Mouse (Mus musculus): ENCODE measurements at regions not wholly inside any gene's neighbourhood (a gene's known extent, or its start where the extent isn't known, plus 50 kb on each side); places are given as distances from the start of the nearest gene placed in this dataset.

DNA sequence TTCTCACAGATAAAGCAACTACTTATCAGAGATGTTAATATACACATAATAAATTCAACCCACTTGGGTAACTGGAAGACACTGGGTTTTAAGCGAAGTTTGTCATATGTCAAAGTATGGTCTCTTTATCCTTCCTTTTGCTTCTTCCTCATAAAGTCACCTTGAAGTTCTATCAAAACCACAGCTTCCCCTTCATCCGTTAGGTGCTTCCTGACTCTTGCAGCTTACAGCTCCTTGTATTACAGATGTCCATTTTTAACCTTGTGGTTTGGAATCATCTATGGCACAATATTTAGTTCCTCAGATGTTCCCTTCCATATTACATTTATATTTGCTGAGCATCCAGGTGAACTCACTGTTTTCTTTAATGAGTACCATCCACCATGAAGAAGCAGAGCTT, 787.0 kb downstream of the Rab28 start:
- Histone ChIP-seq H3K27ac (ENCODE audit: control insufficient read depth, low read depth, low read length) (no peak overlapping the region), H3K9me3 (replicated peaks; ENCODE audit: insufficient read depth, low read length) (no peaks in the 10 kb centered on the region), H3K36me3 (ENCODE audit: control insufficient read depth in 1 of 2, insufficient read depth in 2 of 2, low read length in 2 of 2) (no peaks in the 10 kb centered on the region), H3K9ac (ENCODE audit: control insufficient read depth, low read depth, low read length, poor library complexity, severe bottlenecking) (no peak overlapping the region), H3K4me1 (ENCODE audit: control insufficient read depth in 1 of 2, insufficient read depth in 2 of 2, low read length in 2 of 2) (no peaks in the 10 kb centered on the region), H3K27me3 (ENCODE audit: control insufficient read depth in 1 of 2, insufficient read depth in 2 of 2, low read length in 2 of 2) (no peaks in the 10 kb centered on the region), H3K4me3 (ENCODE audit: control insufficient read depth in 1 of 2, insufficient read depth in 1 of 2, low read depth in 2 of 2, low read length in 2 of 2) (no peak overlapping the region), H3K79me2 (ENCODE audit: control insufficient read depth, insufficient read depth, low read length, poor library complexity) (no peaks in the 10 kb centered on the region)
- no peak for DNase-seq (ENCODE audit: low read depth, low spot score)
- TF ChIP-seq USF1 (IDR thresholded peaks at IDR 0.05; ENCODE audit: low read depth, low read length) (no peak), MYC (IDR thresholded peaks at IDR 0.05; ENCODE audit: low read depth, low read length) (no peak), NELFE (IDR thresholded peaks at IDR 0.05; ENCODE audit: low read depth, low read length) (no peak), UBTF (IDR thresholded peaks at IDR 0.05; ENCODE audit: borderline replicate concordance, insufficient read depth, low read depth, low read length) (no peak), MAZ (IDR thresholded peaks at IDR 0.05; ENCODE audit: low read depth, low read length) (no peak)

DNA sequence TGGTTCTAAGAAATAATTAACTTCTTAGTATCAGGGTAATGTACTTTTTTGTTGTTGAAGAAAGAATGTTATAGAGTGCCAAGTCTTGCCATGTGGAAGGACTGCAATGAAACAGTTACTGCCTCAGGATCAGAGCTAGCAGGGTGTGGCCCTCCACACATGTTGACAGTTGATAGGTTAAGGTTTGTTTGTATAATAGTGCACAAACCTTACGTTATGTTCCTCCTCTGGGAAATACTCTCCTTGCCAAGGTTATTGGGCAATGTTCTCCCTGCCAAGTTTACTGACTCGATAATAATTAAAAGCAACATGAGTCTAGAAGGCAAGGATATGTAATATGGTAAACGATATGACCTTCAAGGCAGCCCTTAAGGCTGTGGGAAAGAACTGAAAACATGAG, 799.2 kb downstream of the Rab28 start:
- Histone ChIP-seq H3K9ac (ENCODE audit: control insufficient read depth, low read depth, low read length, poor library complexity, severe bottlenecking) (no peak overlapping the region), H3K27ac (ENCODE audit: control insufficient read depth, low read depth, low read length) (no peak overlapping the region), H3K4me1 (ENCODE audit: control insufficient read depth in 1 of 2, insufficient read depth in 2 of 2, low read length in 2 of 2) (no peaks in the 10 kb centered on the region), H3K9me3 (replicated peaks; ENCODE audit: insufficient read depth, low read length) (no peaks in the 10 kb centered on the region), H3K79me2 (ENCODE audit: control insufficient read depth, insufficient read depth, low read length, poor library complexity) (no peaks in the 10 kb centered on the region), H3K36me3 (ENCODE audit: control insufficient read depth in 1 of 2, insufficient read depth in 2 of 2, low read length in 2 of 2) (no peaks in the 10 kb centered on the region), H3K27me3 (ENCODE audit: control insufficient read depth in 1 of 2, insufficient read depth in 2 of 2, low read length in 2 of 2) (no peaks in the 10 kb centered on the region), H3K4me3 (ENCODE audit: control insufficient read depth in 1 of 2, insufficient read depth in 1 of 2, low read depth in 2 of 2, low read length in 2 of 2) (no peak overlapping the region)
- no peak for DNase-seq (ENCODE audit: low read depth, low spot score)
- no peak for TF ChIP-seq ZC3H11A (IDR thresholded peaks at IDR 0.05; ENCODE audit: low read depth, low read length)
- TF ChIP-seq TCF12 (IDR thresholded peaks at IDR 0.05; ENCODE audit: low read depth, low read length): no peak
- TF ChIP-seq UBTF (IDR thresholded peaks at IDR 0.05; ENCODE audit: borderline replicate concordance, insufficient read depth, low read depth, low read length): no peak
- no peak for TF ChIP-seq SIN3A (IDR thresholded peaks at IDR 0.05; ENCODE audit: low read length)
- no peak for TF ChIP-seq POLR2AphosphoS5 (IDR thresholded peaks at IDR 0.05; ENCODE audit: borderline replicate concordance, low read depth, low read length)
- TF ChIP-seq MAFK (IDR thresholded peaks at IDR 0.05; ENCODE audit: borderline replicate concordance, low read depth, low read length): no peak
- TF ChIP-seq MAZ (IDR thresholded peaks at IDR 0.05; ENCODE audit: low read depth, low read length): no peak
- no peak for TF ChIP-seq POLR2AphosphoS2 (IDR thresholded peaks at IDR 0.05; ENCODE audit: low read length)
- TF ChIP-seq TAL1 (IDR thresholded peaks at IDR 0.05; ENCODE audit: low read length): no peak
- no peak for TF ChIP-seq EP300 (IDR thresholded peaks at IDR 0.05; ENCODE audit: low read depth in 1 of 2, low read length in 2 of 2)
- no peak for TF ChIP-seq RAD21 (IDR thresholded peaks at IDR 0.05; ENCODE audit: low read depth, low read length)
- no peak for TF ChIP-seq KAT2A (conservative IDR thresholded peaks at IDR 0.05; ENCODE audit: low read depth, low read length)

DNA sequence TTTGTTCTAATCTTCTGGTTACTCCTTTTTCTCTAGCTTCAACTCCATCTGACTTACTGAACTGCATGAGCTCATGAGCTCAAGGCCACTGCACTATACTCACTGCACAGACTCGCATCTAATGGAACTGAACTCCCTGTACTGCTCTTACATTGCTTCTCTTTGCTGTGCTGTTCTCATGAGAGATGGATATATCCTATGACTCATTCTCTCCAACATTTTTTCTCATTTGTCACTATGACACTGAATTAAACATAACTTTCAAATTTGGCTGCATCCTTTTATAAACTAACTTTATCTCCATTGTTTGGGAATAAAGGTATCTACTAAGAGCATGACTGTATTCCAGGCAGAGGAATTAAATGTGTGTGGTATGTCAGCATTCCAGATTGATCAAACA, 806.2 kb downstream of the Rab28 start:
- H3K4me1 ChIP-seq (ENCODE audit: control insufficient read depth in 1 of 2, insufficient read depth in 2 of 2, low read length in 2 of 2): no peaks in the 10 kb centered on the region
- H3K79me2 ChIP-seq (ENCODE audit: control insufficient read depth, insufficient read depth, low read length, poor library complexity): no peaks in the 10 kb centered on the region
- TF ChIP-seq TBP (IDR thresholded peaks at IDR 0.05; ENCODE audit: low read depth, low read length) (no peak), NRF1 (IDR thresholded peaks at IDR 0.05; ENCODE audit: insufficient read depth, low read depth, low read length, poor library complexity, severe bottlenecking) (no peak), CHD2 (IDR thresholded peaks at IDR 0.05; ENCODE audit: low read length) (no peak), MEF2A (IDR thresholded peaks at IDR 0.05; ENCODE audit: extremely low read depth, insufficient replicate concordance, low read depth, low read length, poor library complexity, severe bottlenecking) (no peak), NELFE (IDR thresholded peaks at IDR 0.05; ENCODE audit: low read depth, low read length) (no peak), POLR2A (IDR thresholded peaks at IDR 0.05; ENCODE audit: control insufficient read depth in 1 of 2, insufficient read depth in 1 of 2, low read depth in 1 of 2, low read length in 2 of 2, poor library complexity in 1 of 2) (no peak), MAZ (IDR thresholded peaks at IDR 0.05; ENCODE audit: low read depth, low read length) (no peak), RAD21 (IDR thresholded peaks at IDR 0.05; ENCODE audit: low read depth, low read length) (no peak), USF2 (IDR thresholded peaks at IDR 0.05; ENCODE audit: borderline replicate concordance in 1 of 2, insufficient read depth in 1 of 2, low read depth in 1 of 2, low read length in 2 of 2) (no peak), ZKSCAN1 (IDR thresholded peaks at IDR 0.05; ENCODE audit: low read depth, low read length) (no peak)
- H3K9ac ChIP-seq (ENCODE audit: control insufficient read depth, low read depth, low read length, poor library complexity, severe bottlenecking): no peak overlapping the region
- DNase-seq (ENCODE audit: low read depth, low spot score): no peak
- no peaks in the 10 kb centered on the region for H3K36me3 ChIP-seq (ENCODE audit: control insufficient read depth in 1 of 2, insufficient read depth in 2 of 2, low read length in 2 of 2)
- H3K27me3 ChIP-seq (ENCODE audit: control insufficient read depth in 1 of 2, insufficient read depth in 2 of 2, low read length in 2 of 2): no peaks in the 10 kb centered on the region
- no peak overlapping the region for H3K4me3 ChIP-seq (ENCODE audit: control insufficient read depth in 1 of 2, insufficient read depth in 1 of 2, low read depth in 2 of 2, low read length in 2 of 2)
- H3K27ac ChIP-seq (ENCODE audit: control insufficient read depth, low read depth, low read length): no peak overlapping the region
- H3K9me3 ChIP-seq (replicated peaks; ENCODE audit: insufficient read depth, low read length): no peaks in the 10 kb centered on the region

Measured in MEL (cell line).